Mouse (Mus musculus) 3134 (cell line): ENCODE results near the gene Gm10477.
"Not testable (repeated sequence)": the region's sequence is repeated elsewhere in the genome, so short reads cannot be mapped to it uniquely, and the experiment has no call there.

Experiments used
- DNase-seq: peaks from one replicate; pipeline ENCODE4 v3.0.0-alpha.2; 2011; ENCODE audit warnings: low spot score; ENCODE audit not compliant: insufficient read length; ENCODE audit errors: extremely low read depth

Gm10477 gene

DNA sequence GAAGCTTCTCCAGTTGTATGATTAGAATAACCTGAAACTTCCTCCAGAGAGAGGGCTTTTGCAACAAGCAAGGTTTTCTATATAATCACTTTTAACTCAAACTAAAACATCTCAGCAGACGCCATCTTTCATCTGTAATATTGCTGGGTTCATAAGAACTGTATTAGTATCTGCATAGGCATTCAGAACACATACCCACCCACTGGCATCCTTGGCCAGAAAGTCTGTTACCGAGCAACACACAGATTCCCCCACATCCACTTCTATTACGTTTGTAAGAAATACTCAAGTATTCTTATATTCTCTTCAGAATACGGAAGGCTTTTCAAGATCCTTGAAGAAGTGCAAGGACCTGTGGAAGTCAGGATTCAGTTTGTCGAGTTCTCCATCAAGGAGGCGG lies at the start of gene Gm10477:
Gene Gm10477, plus strand, starts transcription at position 301 of the 400 bp plus-strand sequence.
- DNase-seq, result not testable (repeated sequence)

- no peak for DNase-seq
Measured at GRCm38 (mm10) chrX:56477553-56477952, 47.0 kb upstream of the Gm10477 start.

GRCm38 (mm10) chrX:56481906-56482305 lies 42.6 kb upstream of the Gm10477 start:
- DNase-seq, result no peak

GRCm38 (mm10) chrX:56489758-56490157 lies 34.8 kb upstream of the Gm10477 start:
- DNase-seq, result peak; percentile 5

- peak; percentile 2 for DNase-seq
Measured at GRCm38 (mm10) chrX:56497241-56497640, 27.3 kb upstream of the Gm10477 start.

- DNase-seq, result no peak
Measured at GRCm38 (mm10) chrX:56531266-56531665, 6.7 kb downstream of the Gm10477 start.

DNA sequence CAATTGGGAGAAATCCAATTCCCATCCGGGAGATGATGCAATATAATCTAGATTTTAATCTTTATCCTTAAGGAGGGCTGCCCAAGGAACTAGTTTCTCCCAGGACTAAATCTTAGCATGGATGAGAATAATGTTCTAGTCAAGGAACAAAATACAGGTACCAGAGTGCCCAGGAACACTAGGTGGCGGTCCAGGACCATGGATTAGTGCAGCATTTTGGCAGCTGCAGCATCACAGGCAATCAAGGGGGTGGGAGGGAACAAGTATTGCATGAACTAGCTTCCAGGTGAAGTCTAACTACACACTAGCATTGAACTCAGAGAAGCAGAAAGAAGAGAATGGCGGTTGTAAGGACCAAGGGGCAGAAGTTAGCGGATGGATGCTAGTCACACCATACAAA lies 12.6 kb downstream of the Gm10477 start:
- DNase-seq, result no peak

DNA sequence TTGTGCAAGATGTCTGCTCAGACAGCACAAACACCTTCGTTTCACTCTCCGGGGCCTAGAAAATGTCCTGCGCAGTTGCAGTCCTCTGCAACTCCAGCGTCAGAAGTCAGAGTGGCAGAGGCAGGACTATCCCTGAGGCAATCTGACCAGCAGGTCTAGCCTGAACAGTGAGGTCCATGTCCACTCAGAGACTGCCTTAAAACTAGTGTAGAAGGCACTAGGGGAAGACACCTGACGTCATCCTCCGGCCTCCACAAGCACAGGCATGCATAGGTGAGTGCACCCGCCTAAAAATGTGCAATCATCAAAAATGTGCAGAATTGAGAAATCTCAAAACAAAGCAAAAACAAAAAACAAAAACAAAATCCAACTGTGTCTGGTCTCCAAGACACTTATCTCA lies 25.0 kb downstream of the Gm10477 start, which contains the start of gene Gm648:
Gene Gm648, minus strand, starts transcription at position 101 of the 400 bp plus-strand sequence.
- DNase-seq, result no peak

DNA sequence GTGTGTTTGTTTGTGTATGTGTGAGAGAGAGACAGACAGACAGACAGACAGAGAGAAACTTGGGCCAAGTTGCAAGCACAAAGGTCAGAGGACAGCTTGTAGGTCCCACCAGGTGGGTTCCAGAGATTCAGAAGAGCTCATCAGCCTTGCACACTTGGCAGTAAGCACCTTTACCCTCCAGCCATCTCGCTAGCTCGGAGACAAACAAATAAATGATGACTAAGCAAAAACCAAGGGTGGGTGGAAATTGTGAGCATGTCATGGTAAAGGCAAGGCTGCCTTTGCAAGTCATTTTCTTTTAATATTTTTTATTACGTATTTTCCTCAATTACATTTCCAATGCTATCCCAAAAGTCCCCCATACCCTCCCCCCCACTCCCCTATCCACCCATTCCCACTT lies 29.0 kb downstream of the Gm10477 start:
- no peak for DNase-seq

DNA sequence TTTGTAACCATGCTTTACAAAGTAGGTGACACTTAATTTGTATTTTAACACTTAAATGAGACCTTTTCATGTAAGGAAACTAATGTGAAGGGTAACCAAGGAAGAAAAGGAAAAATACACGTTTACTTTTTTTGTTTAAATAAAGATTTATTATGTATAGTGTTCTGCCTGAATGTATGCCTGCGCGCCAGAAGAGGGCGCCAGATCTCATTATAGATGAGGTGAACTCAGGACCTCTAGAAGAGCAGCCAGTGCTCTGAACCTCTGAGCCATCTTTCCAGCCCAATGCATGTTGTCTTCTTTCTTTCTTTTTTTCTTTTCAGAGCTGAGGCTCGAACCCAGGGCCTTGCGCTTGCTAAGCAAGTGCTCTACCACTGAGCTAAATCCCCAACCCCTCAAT lies 47.9 kb downstream of the Gm10477 start:
- no peak for DNase-seq
